Mouse (Mus musculus): ENCODE results near the gene Entpd8. TPM values are rescaled to one million over a fixed set of nuclear protein-coding genes. Genes with fewer than 3 reads are reported as not detected.

Entpd8 gene
- 5.0 and 5.3 TPM in 2 replicates for polyA plus RNA-seq (2015; fragmentation: Nextera tagmentation; extraction: Ambion mirVana)

GRCm38 (mm10) chr2:25080076-25080475 is at the start of gene Entpd8:
Entpd8 (plus strand) TSS chr2:25080304.
- H3K27me3 ChIP-seq = no peaks in the 10 kb centered on the region
- H3K27ac ChIP-seq = peak within 1 kb of the TSS; percentile 60; the same call in 1 of the 2 replicates
- WGBS = 53% methylated on average over 5 of the region's 5 CpGs
- no peaks in the 10 kb centered on the region for H3K9me3 ChIP-seq (replicated peaks)
- H3K36me3 ChIP-seq = no peaks in the 10 kb centered on the region
- no peak within 1 kb of the TSS for H3K9ac ChIP-seq
- H3K4me2 ChIP-seq = no peak within 1 kb of the TSS
- H3K4me3 ChIP-seq (replicated peaks) = no peak within 1 kb of the TSS
- H3K4me1 ChIP-seq = peaks cover 9% of the 10 kb centered on the region; the same call in 1 of the 2 replicates
- ATAC-seq (replicated peaks; ENCODE audit: low FRiP score) = peak; percentile 85

DNA sequence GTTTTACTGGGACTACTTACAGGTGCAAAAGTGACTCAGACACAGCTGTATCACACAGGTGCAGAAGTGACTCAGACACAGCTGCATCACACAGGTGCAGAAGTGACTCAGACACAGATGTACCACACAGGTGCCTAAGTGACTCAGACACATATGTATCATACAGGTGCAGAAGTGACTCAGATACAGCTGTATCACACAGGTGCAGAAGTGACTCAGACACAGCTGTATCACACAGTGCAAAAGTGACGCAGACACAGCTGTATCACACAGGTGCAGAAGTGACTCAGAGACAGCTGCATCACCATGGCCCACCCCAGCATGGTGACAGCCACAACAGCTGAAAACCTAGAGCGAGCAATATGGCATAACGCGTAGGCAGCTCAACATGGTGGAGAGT is 45.1 kb upstream of the Entpd8 start:
- Histone ChIP-seq H3K4me3 (replicated peaks) (no peak overlapping the region), H3K27me3 (no peaks in the 10 kb centered on the region), H3K27ac (no peak overlapping the region), H3K4me2 (no peak overlapping the region), H3K4me1 (no peaks in the 10 kb centered on the region), H3K36me3 (no peaks in the 10 kb centered on the region), H3K9me3 (replicated peaks) (no peaks in the 10 kb centered on the region), H3K9ac (no peak overlapping the region)
- 93% methylated on average over 4 of the region's 4 CpGs for WGBS
- no peak for ATAC-seq (replicated peaks; ENCODE audit: low FRiP score)

DNA sequence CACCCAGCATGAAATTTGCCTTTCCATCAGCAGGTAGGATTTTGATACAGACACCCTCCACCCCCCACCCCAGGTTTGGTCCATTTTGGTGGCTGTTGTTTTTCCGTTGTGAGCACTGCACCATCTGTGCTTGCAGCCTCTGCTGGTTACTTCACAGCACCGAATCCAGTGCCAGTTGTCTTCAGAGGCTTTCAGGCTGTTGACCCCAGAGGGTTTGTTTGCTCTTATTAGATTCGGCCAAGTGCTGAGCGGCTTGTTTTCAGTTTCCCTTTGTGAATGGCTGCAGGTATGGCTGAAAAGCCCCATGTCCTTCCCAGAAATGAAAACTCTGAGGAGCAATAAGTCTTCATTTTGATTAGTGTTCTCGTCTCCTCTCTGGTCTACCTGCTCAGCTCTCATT is 40.0 kb upstream of the Entpd8 start:
- Histone ChIP-seq H3K9me3 (replicated peaks) (no peaks in the 10 kb centered on the region), H3K4me1 (no peaks in the 10 kb centered on the region), H3K27ac (no peak overlapping the region), H3K4me2 (no peak overlapping the region), H3K27me3 (no peaks in the 10 kb centered on the region), H3K4me3 (replicated peaks) (no peak overlapping the region), H3K36me3 (no peaks in the 10 kb centered on the region), H3K9ac (no peak overlapping the region)
- WGBS = 89% methylated on average over 5 of the region's 5 CpGs
- no peak for ATAC-seq (replicated peaks; ENCODE audit: low FRiP score)

DNA sequence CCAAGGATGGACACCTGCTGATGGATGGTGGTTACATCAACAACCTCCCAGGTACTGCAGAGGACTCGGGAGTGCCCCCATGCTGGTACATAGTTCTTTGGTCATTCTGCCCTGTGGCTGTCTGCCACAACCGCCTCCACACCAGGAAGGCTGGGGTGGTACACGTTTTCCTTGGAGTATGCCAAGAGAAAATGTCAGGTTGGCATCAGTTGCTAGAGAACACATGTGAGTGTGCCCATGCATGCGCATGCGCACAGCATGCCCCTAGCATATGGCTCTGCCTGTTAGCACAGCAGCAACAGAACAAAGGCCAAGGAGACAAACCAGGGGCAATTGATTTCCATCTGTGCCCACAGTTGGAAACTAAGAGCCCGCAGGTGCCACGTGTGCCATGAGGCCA is 29.2 kb upstream of the Entpd8 start:
- Histone ChIP-seq H3K36me3 (no peaks in the 10 kb centered on the region; the same call in 1 of the 2 replicates), H3K4me3 (replicated peaks) (no peak overlapping the region), H3K4me1 (peaks cover 18% of the 10 kb centered on the region), H3K4me2 (no peak overlapping the region), H3K9me3 (replicated peaks) (no peaks in the 10 kb centered on the region), H3K27me3 (no peaks in the 10 kb centered on the region), H3K9ac (no peak overlapping the region), H3K27ac (no peak overlapping the region)
- no peak for ATAC-seq (replicated peaks; ENCODE audit: low FRiP score)
- 92% methylated on average over 7 of the region's 7 CpGs for WGBS

- no peak overlapping the region for H3K27ac ChIP-seq
- no peak for ATAC-seq (replicated peaks; ENCODE audit: low FRiP score)
Measured at GRCm38 (mm10) chr2:25051450-25051849, 28.7 kb upstream of the Entpd8 start.

GRCm38 (mm10) chr2:25053101-25053500 is 27.0 kb upstream of the Entpd8 start:
- Histone ChIP-seq H3K9me3 (replicated peaks) (no peaks in the 10 kb centered on the region), H3K4me3 (replicated peaks) (no peak overlapping the region), H3K36me3 (peaks cover 13% of the 10 kb centered on the region), H3K27me3 (no peaks in the 10 kb centered on the region), H3K9ac (no peak overlapping the region), H3K4me1 (peaks cover 18% of the 10 kb centered on the region), H3K4me2 (no peak overlapping the region), H3K27ac (no peak overlapping the region)
- ATAC-seq (replicated peaks; ENCODE audit: low FRiP score) = no peak
- WGBS = 94% methylated on average over 6 of the region's 6 CpGs

More at GRCm38 (mm10) chr2:25051450-25051849, 28.7 kb upstream of the Entpd8 start:
- 87% methylated on average over 8 of the region's 8 CpGs for WGBS
- H3K9me3 ChIP-seq (replicated peaks) = no peaks in the 10 kb centered on the region
- peaks cover 18% of the 10 kb centered on the region for H3K4me1 ChIP-seq
- H3K9ac ChIP-seq = no peak overlapping the region
- no peak overlapping the region for H3K4me3 ChIP-seq (replicated peaks)
- H3K27me3 ChIP-seq = no peaks in the 10 kb centered on the region
- H3K36me3 ChIP-seq = no peaks in the 10 kb centered on the region; the same call in 1 of the 2 replicates
- H3K4me2 ChIP-seq = no peak overlapping the region

DNA sequence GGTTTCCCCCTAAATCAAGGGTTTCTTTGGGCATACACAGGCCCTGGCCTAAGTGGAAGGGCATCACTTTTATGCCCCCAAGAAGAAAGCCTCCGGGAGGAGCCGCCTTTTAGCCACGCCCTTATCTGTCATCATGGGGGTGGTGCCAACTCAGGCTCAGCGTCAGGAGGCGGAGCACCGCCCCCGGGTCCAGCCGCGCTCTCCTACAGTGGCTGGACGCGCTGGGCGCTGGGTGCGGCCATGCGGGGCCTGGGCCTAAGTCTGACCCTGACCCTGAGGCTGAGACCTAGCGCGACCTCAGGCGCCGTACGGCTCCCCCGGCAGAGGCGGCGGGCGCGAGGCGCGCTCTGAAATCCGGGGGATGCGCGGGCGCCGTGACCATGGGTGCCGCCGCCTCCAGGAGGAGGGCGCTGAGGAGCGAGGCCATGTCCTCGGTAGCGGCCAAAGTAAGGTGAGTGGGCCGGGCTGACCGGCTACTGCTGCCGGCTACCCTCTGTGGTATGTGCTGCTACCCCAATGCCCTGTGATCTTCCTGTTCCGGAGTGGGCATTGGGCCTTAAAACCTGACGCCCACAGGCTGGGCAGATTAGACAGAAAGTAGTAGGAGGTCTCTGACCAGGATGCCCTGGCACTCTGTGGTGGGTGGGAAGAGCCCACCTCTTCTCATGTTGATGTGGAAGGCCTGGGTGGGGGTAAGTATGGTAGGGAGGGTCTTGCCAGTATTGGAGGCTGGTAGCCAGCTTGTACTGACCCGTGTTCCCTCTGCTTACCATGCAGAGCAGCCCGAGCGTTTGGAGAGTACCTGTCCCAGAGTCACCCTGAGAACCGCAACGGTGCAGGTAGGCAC is 25.7 kb upstream of the Entpd8 start, which contains the start of gene Nsmf:
Gene Nsmf (plus strand): TSS at position 135 of the 847 bp plus-strand sequence.
- Histone ChIP-seq H3K36me3 (peaks cover 27% of the 10 kb centered on the region), H3K4me1 (peaks cover 18% of the 10 kb centered on the region), H3K9ac (peak within 1 kb of the TSS; percentile 78), H3K27ac (peak within 1 kb of the TSS; percentile 59), H3K4me3 (replicated peaks) (peak within 1 kb of the TSS; percentile 79), H3K4me2 (peak within 1 kb of the TSS; percentile 82), H3K9me3 (replicated peaks) (no peaks in the 10 kb centered on the region), H3K27me3 (no peaks in the 10 kb centered on the region)
- WGBS = 5% methylated on average over 47 of the region's 47 CpGs
- ATAC-seq (replicated peaks; ENCODE audit: low FRiP score) = peak; percentile 93

- H3K9me3 ChIP-seq (replicated peaks) = no peaks in the 10 kb centered on the region
- ATAC-seq (replicated peaks; ENCODE audit: low FRiP score) = peak; percentile 27
- WGBS = 69% methylated on average over 2 of the region's 2 CpGs
- no peak overlapping the region for H3K27ac ChIP-seq
- H3K4me3 ChIP-seq (replicated peaks) = peak overlapping the region; percentile 79
- peak overlapping the region; percentile 82 for H3K4me2 ChIP-seq
- peak overlapping the region; percentile 78 for H3K9ac ChIP-seq
- peaks cover 33% of the 10 kb centered on the region for H3K36me3 ChIP-seq
- peaks cover 18% of the 10 kb centered on the region for H3K4me1 ChIP-seq
- no peaks in the 10 kb centered on the region for H3K27me3 ChIP-seq
Measured at GRCm38 (mm10) chr2:25055068-25055405, 25.1 kb upstream of the Entpd8 start.

DNA sequence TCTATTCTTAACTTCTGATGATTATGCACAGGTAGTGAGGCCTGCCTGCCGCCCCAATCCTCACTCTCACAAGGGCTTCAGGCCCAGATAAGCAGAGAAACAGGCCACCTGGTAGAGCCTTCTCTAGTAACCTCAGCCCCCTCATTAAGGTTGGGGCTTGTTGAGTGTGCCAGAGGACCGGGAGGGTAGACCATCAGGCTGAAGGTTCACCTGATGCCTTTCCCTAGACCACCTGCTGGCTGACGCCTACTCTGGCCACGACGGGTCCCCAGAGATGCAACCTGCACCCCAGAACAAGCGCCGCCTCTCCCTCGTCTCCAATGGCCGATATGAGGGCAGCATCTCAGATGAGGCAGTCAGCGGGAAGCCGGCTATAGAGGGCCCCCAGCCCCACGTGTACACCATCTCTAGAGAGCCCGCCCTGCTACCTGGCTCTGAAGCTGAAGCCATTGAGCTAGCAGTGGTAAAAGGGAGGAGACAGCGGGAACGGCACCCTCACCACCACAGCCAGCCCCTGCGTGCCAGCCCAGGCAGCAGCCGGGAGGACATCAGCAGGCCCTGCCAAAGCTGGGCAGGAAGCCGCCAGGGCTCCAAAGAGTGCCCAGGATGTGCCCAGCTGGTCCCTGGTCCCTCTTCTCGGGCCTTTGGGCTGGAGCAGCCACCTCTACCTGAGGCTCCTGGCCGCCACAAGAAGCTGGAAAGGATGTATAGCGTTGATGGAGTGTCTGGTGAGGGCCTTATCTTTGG is 24.5 kb upstream of the Entpd8 start:
- Histone ChIP-seq H3K4me2 (peak overlapping the region; percentile 82), H3K27me3 (no peaks in the 10 kb centered on the region), H3K27ac (no peak overlapping the region), H3K9me3 (replicated peaks) (no peaks in the 10 kb centered on the region), H3K9ac (peak overlapping the region; percentile 78), H3K36me3 (peaks cover 38% of the 10 kb centered on the region), H3K4me1 (peaks cover 18% of the 10 kb centered on the region), H3K4me3 (replicated peaks) (peak overlapping the region; percentile 79)
- no peak for ATAC-seq (replicated peaks; ENCODE audit: low FRiP score)
- 91% methylated on average over 21 of the region's 21 CpGs for WGBS

- H3K4me3 ChIP-seq (replicated peaks) = no peak overlapping the region
- no peak overlapping the region for H3K4me2 ChIP-seq
- 91% methylated on average over 7 of the region's 7 CpGs for WGBS
- H3K27ac ChIP-seq = no peak overlapping the region
- no peaks in the 10 kb centered on the region for H3K9me3 ChIP-seq (replicated peaks)
- peaks cover 64% of the 10 kb centered on the region for H3K36me3 ChIP-seq
- H3K9ac ChIP-seq = no peak overlapping the region
- no peak for ATAC-seq (replicated peaks; ENCODE audit: low FRiP score)
- no peaks in the 10 kb centered on the region for H3K27me3 ChIP-seq
- peaks cover 16% of the 10 kb centered on the region for H3K4me1 ChIP-seq
Measured at GRCm38 (mm10) chr2:25058926-25059325, 21.2 kb upstream of the Entpd8 start.

- WGBS = 95% methylated on average over 5 of the region's 5 CpGs
- Histone ChIP-seq H3K4me2 (no peak overlapping the region), H3K4me1 (no peaks in the 10 kb centered on the region), H3K27me3 (no peaks in the 10 kb centered on the region), H3K9ac (no peak overlapping the region), H3K4me3 (replicated peaks) (no peak overlapping the region), H3K36me3 (peaks cover 47% of the 10 kb centered on the region), H3K27ac (no peak overlapping the region), H3K9me3 (replicated peaks) (no peaks in the 10 kb centered on the region)
- ATAC-seq (replicated peaks; ENCODE audit: low FRiP score) = no peak
Measured at GRCm38 (mm10) chr2:25063523-25063922, 16.6 kb upstream of the Entpd8 start.

DNA sequence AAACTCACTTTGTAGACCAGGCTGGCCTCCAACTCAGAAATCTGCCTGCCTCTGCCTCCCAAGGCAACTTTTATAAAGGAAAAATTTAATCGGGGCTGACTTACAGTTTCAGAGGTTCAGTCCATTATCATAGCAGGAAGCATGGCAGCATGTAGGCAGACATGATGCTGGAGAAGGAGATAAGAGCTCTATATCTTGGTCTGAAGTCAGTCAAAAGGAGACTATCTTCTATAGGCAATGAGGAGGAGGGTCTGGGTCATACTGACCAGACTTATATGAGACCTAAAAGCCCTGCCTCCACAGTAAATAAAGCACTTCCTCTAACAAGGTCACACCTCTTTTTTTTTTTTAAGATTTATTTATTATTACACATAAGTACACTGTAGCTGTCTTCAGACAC is 15.8 kb upstream of the Entpd8 start:
- H3K4me1 ChIP-seq = no peaks in the 10 kb centered on the region
- H3K9ac ChIP-seq = no peak overlapping the region
- no peak overlapping the region for H3K4me3 ChIP-seq (replicated peaks)
- WGBS = 96% methylated on average over 1 of the region's 1 CpGs
- no peak overlapping the region for H3K4me2 ChIP-seq
- no peak for ATAC-seq (replicated peaks; ENCODE audit: low FRiP score)
- peaks cover 39% of the 10 kb centered on the region for H3K36me3 ChIP-seq
- H3K27ac ChIP-seq = no peak overlapping the region
- no peaks in the 10 kb centered on the region for H3K9me3 ChIP-seq (replicated peaks)
- H3K27me3 ChIP-seq = no peaks in the 10 kb centered on the region

All from kidney, embryonic 15.5 days (tissue).